Mouse (Mus musculus): Measurements from ENCODE around the gene Pnp. TPM values are rescaled to one million over a fixed set of nuclear protein-coding genes. Genes with fewer than 3 reads are reported as not detected.

Pnp gene
- total and polyA plus RNA-seq, 3 experiments = 80.0 to 118 (median 99.3) TPM

DNA sequence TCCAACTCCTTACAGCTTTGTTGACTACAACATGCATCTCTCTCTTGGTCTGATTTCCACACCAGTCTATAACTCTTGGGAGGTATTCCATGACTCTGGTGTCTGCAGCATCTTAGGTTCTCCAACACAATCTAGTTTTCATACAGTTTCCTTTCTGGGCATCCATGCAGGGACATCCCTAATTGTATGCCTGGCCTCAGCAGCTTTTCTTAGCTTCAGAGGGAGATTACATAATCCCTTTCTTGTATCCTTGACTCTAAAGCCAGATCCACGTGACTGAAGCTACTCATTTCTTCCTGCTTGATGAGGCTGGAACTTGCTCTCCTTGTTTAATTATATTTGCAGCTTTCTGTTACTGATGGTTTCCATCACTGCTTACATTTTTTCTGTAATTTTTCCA is 5.8 kb downstream of the Pnp start:
- no peaks in the 10 kb centered on the region for H3K27me3 ChIP-seq (replicated peaks)

DNA sequence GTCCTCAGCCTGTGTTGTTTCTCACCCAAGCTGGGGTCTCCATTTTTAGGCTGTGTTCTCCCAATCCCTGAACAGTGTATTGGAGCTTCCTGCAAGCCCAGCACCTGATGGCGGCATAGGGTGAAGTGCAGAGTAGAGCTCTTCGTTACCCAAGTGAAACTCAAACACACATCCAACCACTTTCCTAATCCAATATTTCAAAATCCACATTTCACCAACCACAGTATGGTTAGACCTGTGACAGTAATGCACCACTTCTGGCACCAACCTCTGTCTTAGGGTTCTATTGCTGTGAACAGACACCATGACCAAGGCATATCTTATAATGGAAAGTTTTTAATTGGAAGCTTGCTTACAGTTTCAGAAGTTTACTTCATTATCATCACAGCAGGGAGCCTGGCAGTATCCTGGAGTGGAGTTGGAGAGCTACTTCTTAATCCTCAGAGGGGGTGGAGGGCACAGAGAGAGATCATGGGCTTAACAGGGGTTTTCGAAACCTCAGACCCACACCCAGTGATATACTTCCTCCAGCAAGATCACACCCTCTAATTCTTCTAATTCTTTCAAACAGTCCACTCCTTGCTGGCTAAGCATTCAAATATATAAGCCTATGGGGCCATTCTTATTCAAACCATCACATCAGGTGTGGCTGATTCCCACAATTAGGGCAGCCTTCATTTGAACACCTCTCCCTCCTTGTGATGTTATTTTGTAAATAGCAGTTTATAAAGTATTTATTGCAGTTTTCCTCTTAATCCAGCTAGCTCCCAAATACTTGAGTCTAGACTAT is 7.4 kb downstream of the Pnp start:
- Histone ChIP-seq H3K4me3 (replicated peaks in 1 of 3; ENCODE audit: low read depth in 2 of 3, low read length in 2 of 3, poor library complexity in 1 of 3) (peak overlapping the region; percentile 56 to 99 (median 78)), H3K9me3 (replicated peaks; ENCODE audit: low read length) (no peaks in the 10 kb centered on the region), H3K27ac (ENCODE audit: insufficient read depth, low read depth) (no peak overlapping the region), H3K36me3 (replicated peaks in 1 of 2; ENCODE audit: control insufficient read depth in 1 of 2, insufficient read depth in 1 of 2, low read length in 1 of 2) (peaks cover 14 to 36% of the 10 kb centered on the region in 2 experiments), H3K4me1 (ENCODE audit: control insufficient read depth in 1 of 2, insufficient read depth in 2 of 2) (peaks cover 19 to 27% of the 10 kb centered on the region in 2 experiments), H3K27me3 (replicated peaks) (no peaks in the 10 kb centered on the region), H3K79me2 (replicated peaks; ENCODE audit: control insufficient read depth, extremely low read depth, insufficient read depth, poor library complexity, severe bottlenecking) (peaks cover 22% of the 10 kb centered on the region), H3K9ac (ENCODE audit: insufficient read depth, low read depth) (peak overlapping the region; percentile 97), H3K4me2 (ENCODE audit: insufficient read depth, low read depth, poor library complexity, severe bottlenecking) (peak overlapping the region; percentile 76)
- dilution Hi-C loops (cut with MboI; ENCODE audit: extremely low pct_ligation_motif_present, extremely low pct_unique_long_range_greater_than_20kb, low sequenced_read_pairs) (no loop called here), in situ Hi-C loops (cut with MboI; ENCODE audit: low pct_ligation_motif_present, low pct_unique_long_range_greater_than_20kb, low sequenced_read_pairs) (loop anchor here (10.0 kb wide), 1 partner anchor 126 kb away; no protein-coding TSS in a partner anchor)
- TF ChIP-seq ZNF384 (IDR thresholded peaks at IDR 0.05; ENCODE audit: low read depth, low read length) = no peak
- TF ChIP-seq UBTF (IDR thresholded peaks at IDR 0.05; ENCODE audit: low read depth, low read length) = no peak
- no peak for TF ChIP-seq POLR2A (IDR thresholded peaks at IDR 0.05; ENCODE audit: low read depth, low read length)
- TF ChIP-seq ETS1 (conservative IDR thresholded peaks at IDR 0.05; ENCODE audit: low read depth, low read length) = no peak
- no peak for TF ChIP-seq IRF4 (IDR thresholded peaks at IDR 0.05; ENCODE audit: low read depth, low read length)
- TF ChIP-seq TCF12 (IDR thresholded peaks at IDR 0.05; ENCODE audit: low read depth, low read length) = no peak
- no peak for TF ChIP-seq EP300 (IDR thresholded peaks at IDR 0.05; ENCODE audit: low read length)
- no peak for TF ChIP-seq POLR2AphosphoS2 (IDR thresholded peaks at IDR 0.05; ENCODE audit: low read depth, low read length)
- no peak for TF ChIP-seq PAX5 (IDR thresholded peaks at IDR 0.05; ENCODE audit: low read length)
- TF ChIP-seq MEF2A (IDR thresholded peaks at IDR 0.05; ENCODE audit: borderline replicate concordance, low read depth, low read length) = no peak
- no peak for TF ChIP-seq MAZ (IDR thresholded peaks at IDR 0.05; ENCODE audit: low read depth, low read length)
- TF ChIP-seq BHLHE40 (IDR thresholded peaks at IDR 0.05; ENCODE audit: low read depth, low read length) = no peak
- no peak for DNase-seq (ENCODE audit: extremely low read depth)

More for the DNA sequence above, 5.8 kb downstream of the Pnp start:
- no peak overlapping the region for H3K4me2 ChIP-seq (ENCODE audit: insufficient read depth, low read depth, poor library complexity, severe bottlenecking)
- TF ChIP-seq SIN3A (IDR thresholded peaks at IDR 0.05; ENCODE audit: low read length) (no peak), PAX5 (IDR thresholded peaks at IDR 0.05; ENCODE audit: low read length) (no peak), ELF1 (IDR thresholded peaks at IDR 0.05; ENCODE audit: low read depth, low read length) (no peak), MEF2A (IDR thresholded peaks at IDR 0.05; ENCODE audit: borderline replicate concordance, low read depth, low read length) (no peak), MXI1 (IDR thresholded peaks at IDR 0.05; ENCODE audit: low read depth, low read length) (no peak), CHD1 (IDR thresholded peaks at IDR 0.05; ENCODE audit: low read depth, low read length) (no peak), MAX (IDR thresholded peaks at IDR 0.05; ENCODE audit: low read length) (no peak), SMC3 (IDR thresholded peaks at IDR 0.05; ENCODE audit: low read depth, low read length) (no peak), UBTF (IDR thresholded peaks at IDR 0.05; ENCODE audit: low read depth, low read length) (no peak)
- dilution Hi-C loops (cut with MboI; ENCODE audit: extremely low pct_ligation_motif_present, extremely low pct_unique_long_range_greater_than_20kb, low sequenced_read_pairs) = no loop called here
- in situ Hi-C loops (cut with MboI; ENCODE audit: low pct_ligation_motif_present, low pct_unique_long_range_greater_than_20kb, low sequenced_read_pairs) = loop anchor here (10.0 kb wide), 1 partner anchor 128 kb away; no protein-coding TSS in a partner anchor
- peaks cover 22% of the 10 kb centered on the region for H3K79me2 ChIP-seq (replicated peaks; ENCODE audit: control insufficient read depth, extremely low read depth, insufficient read depth, poor library complexity, severe bottlenecking)
- no peak overlapping the region for H3K9ac ChIP-seq (ENCODE audit: insufficient read depth, low read depth)
- no peak for DNase-seq (ENCODE audit: extremely low read depth)
- H3K36me3 ChIP-seq (replicated peaks in 1 of 2; ENCODE audit: control insufficient read depth in 1 of 2, insufficient read depth in 1 of 2, low read length in 1 of 2) = peaks cover 14 to 38% of the 10 kb centered on the region in 2 experiments
- H3K9me3 ChIP-seq (replicated peaks; ENCODE audit: low read length) = no peaks in the 10 kb centered on the region
- H3K4me3 ChIP-seq (replicated peaks in 1 of 3; ENCODE audit: low read depth in 2 of 3, low read length in 2 of 3, poor library complexity in 1 of 3) = no peak overlapping the region
- no peak overlapping the region for H3K27ac ChIP-seq (ENCODE audit: insufficient read depth, low read depth)
- H3K4me1 ChIP-seq (ENCODE audit: control insufficient read depth in 1 of 2, insufficient read depth in 2 of 2) = peaks cover 19 to 33% of the 10 kb centered on the region in 2 experiments
